ENCODE assay signal across 8 mouse cellular contexts in the genomic region with DNA sequence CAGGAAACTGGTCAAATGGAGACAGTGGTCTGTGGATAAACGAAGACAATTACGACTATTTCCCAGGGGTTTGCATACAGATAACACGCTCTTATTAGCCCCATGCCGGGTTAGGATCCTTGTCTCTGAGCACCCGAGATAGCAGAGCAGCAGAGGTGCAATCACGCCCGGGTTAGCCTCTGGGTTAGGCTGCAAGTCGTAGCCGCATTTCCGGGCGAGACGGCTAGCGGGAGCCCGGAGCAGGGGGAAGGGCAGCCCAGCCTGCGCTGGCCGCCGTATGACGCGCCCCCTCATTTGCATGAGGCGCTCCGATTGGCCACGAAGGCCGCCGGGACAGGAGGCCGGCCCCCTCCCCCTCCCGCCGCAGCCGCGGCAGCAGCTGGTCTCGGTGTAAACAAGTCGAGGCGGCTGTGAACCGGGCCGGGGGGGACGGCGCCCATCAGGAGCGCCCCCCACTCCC. TPM values are rescaled to one million over a fixed set of nuclear protein-coding genes. Genes with fewer than 3 reads are reported as not detected.
DNase-seq lines count a peak whose midpoint lies in the region; ATAC-seq and TF ChIP-seq lines count a peak whose summit lies in the region.

A gene (plus strand): TSS at position 358 of the 460 bp plus-strand sequence.

- peak; percentile 75 for ATAC-seq in Patski

- WGBS in hindbrain, embryonic 10.5 days = under 1% methylated on average over 37 of the region's 37 CpGs

- peak within 1 kb of the TSS; percentile 89 for H3K4me3 ChIP-seq in hindbrain, embryonic 10.5 days

- CTCF ChIA-PET in Patski (lab: Charles Lee) = no interaction called here

- H3K27ac ChIP-seq in hindbrain, embryonic 10.5 days = peak within 1 kb of the TSS; percentile 98

- in situ Hi-C loops in Patski (cut with MboI; ENCODE audit: low pct_unique_long_range_greater_than_20kb) = no loop called here

- peaks cover 11% of the 10 kb centered on the region; the same call in 1 of the 2 replicates for H3K36me3 ChIP-seq in hindbrain, embryonic 10.5 days

- peaks cover 51% of the 10 kb centered on the region for H3K4me1 ChIP-seq in hindbrain, embryonic 10.5 days (replicated peaks)

- peak; percentile 46 for DNase-seq in Patski (ENCODE audit: low read depth, low spot score)
- peak; percentile 98 for DNase-seq in cerebellum, adult 9-11 months
- peak; percentile 89 to 94 for DNase-seq in frontal cortex, adult 2 months (ENCODE audit: extremely low spot score in 1 of 2, low spot score in 1 of 2)
- peak; percentile 93 for DNase-seq in hindbrain, embryonic 10.5 days (ENCODE audit: low spot score)
- peak; percentile 88 to 96 for DNase-seq in layer of hippocampus, postnatal 14 days (ENCODE audit: low spot score in 2 of 2)
- peak; percentile 97 for DNase-seq in lung, postnatal 10 days
- DNase-seq in retina, adult 2 months (ENCODE audit: low read depth, low spot score) = peak; percentile 77
- DNase-seq in thymus, postnatal 25 days = peak; percentile 96

- no peaks in the 10 kb centered on the region for H3K9me3 ChIP-seq in hindbrain, embryonic 10.5 days

- no peak for TF ChIP-seq CTCF in Patski (IDR thresholded peaks at IDR 0.05)

- H3K27me3 ChIP-seq in Patski = no peaks in the 10 kb centered on the region
- H3K27me3 ChIP-seq in hindbrain, embryonic 10.5 days (ENCODE audit: insufficient read depth, poor library complexity, severe bottlenecking) = no peaks in the 10 kb centered on the region

- POLR2A ChIA-PET in Patski (lab: Charles Lee) = interaction anchor here (0.6 to 2.7 kb wide), 4 partner anchors 15 to 189 kb away, joined by 3 to 8 read pairs (median 7); a partner anchor contains a TSS

RNA-seq across cellular contexts. Expression of the gene that starts here (rescaled TPM):
- polyA plus RNA-seq in Patski (2021) = 109 TPM
- polyA plus RNA-seq in frontal cortex, adult 2 months (2012; rRNA removed) = 439 and 535 TPM in 2 replicates
- 51.3 and 89.7 TPM in 2 replicates for polyA plus RNA-seq in hindbrain, embryonic 10.5 days (2016; fragmentation: Nextera tagmentation; extraction: Ambion mirVana)
- 100 to 1,000 TPM; 195 to 196 TPM for total RNA-seq in layer of hippocampus, postnatal 14 days (2021)

Comparison
In these comparisons a context has a peak if more than half of its experiments do, and no peak if none do; other contexts are left out.
1. Peak in every context shown above with its lines: DNase-seq, ATAC-seq, H3K4me3 ChIP-seq and H3K27ac ChIP-seq.
2. DNase-seq: peak in every context shown above with its lines; median percentile 98 in cerebellum, adult 9-11 months; 97 in lung, postnatal 10 days; 96 in thymus, postnatal 25 days; 93 in hindbrain, embryonic 10.5 days; 92 in layer of hippocampus, postnatal 14 days; 92 in frontal cortex, adult 2 months; 77 in retina, adult 2 months; 46 in Patski.